Comparison of ENCODE assay signal across 21 mouse cellular contexts in the genomic region with DNA sequence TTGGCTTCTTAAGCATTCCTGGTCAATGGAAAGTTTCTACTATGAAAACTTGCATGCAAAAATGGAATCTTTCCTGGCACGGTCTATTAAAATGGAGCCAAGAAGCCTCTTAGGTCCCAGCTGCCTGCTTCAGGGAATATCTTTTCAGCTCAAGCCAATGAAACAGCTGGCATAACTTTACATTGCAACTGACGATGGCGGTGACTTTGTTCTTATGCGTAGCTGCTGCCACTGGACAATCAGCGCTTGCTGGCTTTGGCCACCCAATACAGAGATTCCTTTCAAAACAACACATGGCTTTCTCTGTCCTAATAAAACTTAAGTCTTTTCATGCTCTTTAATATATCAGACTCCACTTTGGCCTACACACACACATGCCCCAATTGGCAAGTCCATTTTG. TPM values are rescaled to one million over a fixed set of nuclear protein-coding genes. Genes with fewer than 3 reads are reported as not detected.
DNase-seq lines count a peak whose midpoint lies in the region; ATAC-seq and TF ChIP-seq lines count a peak whose summit lies in the region.
"Had no signal": no experiment of that assay in that cellular context is flagged by ENCODE, and none has a peak within 500 bp of the region (broad histone marks: within the 10 kb centered on the region; RNA-seq: fewer than 3 reads in every experiment).

No protein-coding gene starts in this region.

- TF ChIP-seq POLR2A in lung, adult 2 months (IDR thresholded peaks at IDR 0.05; ENCODE audit: borderline replicate concordance, extremely low read depth, low read depth, low read length), result no peak
- no peak for TF ChIP-seq POLR2A in spleen, adult 2 months (IDR thresholded peaks at IDR 0.05; ENCODE audit: low read depth, low read length)

- no peaks in the 10 kb centered on the region for H3K36me3 ChIP-seq in embryonic facial prominence, embryonic 14.5 days (ENCODE audit: control insufficient read depth, insufficient read depth, low read length)
- no peaks in the 10 kb centered on the region for H3K36me3 ChIP-seq in embryonic facial prominence, embryonic 10.5 days (replicated peaks)
- no peaks in the 10 kb centered on the region for H3K36me3 ChIP-seq in lung, embryonic 15.5 days
- H3K36me3 ChIP-seq in spleen, adult 2 months (ENCODE audit: control insufficient read depth, insufficient read depth, low read length), result no peaks in the 10 kb centered on the region
- H3K36me3 ChIP-seq: forebrain, embryonic 12.5 days; G1E; heart, embryonic 15.5 days; hindbrain, embryonic 12.5 days had no signal

- H3K9ac ChIP-seq in embryonic facial prominence, embryonic 14.5 days (ENCODE audit: low read depth, low read length), result no peak overlapping the region
- H3K9ac ChIP-seq in lung, embryonic 15.5 days, result no peak overlapping the region
- H3K9ac ChIP-seq: forebrain, embryonic 12.5 days; heart, embryonic 15.5 days; hindbrain, embryonic 12.5 days had no signal

- 79% methylated on average over 5 of the region's 5 CpGs for WGBS in embryonic facial prominence, embryonic 14.5 days
- WGBS in embryonic facial prominence, embryonic 10.5 days, result 95% methylated on average over 5 of the region's 5 CpGs
- 75% methylated on average over 5 of the region's 5 CpGs for WGBS in lung, embryonic 15.5 days
- 82% methylated on average over 5 of the region's 5 CpGs for WGBS in lung, adult 2 months
- 94% methylated on average over 5 of the region's 5 CpGs for WGBS in spleen, adult 2 months

- DNase-seq in embryonic facial prominence, embryonic 14.5 days (ENCODE audit: low spot score), result peak; percentile 69
- no peak for DNase-seq in embryonic facial prominence, embryonic 10.5 days (ENCODE audit: low spot score)
- DNase-seq in heart, postnatal 10 days, result peak; percentile 19 to 29
- DNase-seq in heart, postnatal 25 days (ENCODE audit: low spot score), result no peak
- no peak for DNase-seq in lung, adult 2 months
- DNase-seq in spleen, adult 2 months (ENCODE audit: low read depth in 1 of 2, low spot score in 2 of 2), result no peak
- DNase-seq in spleen, adult 18-20 months, result no peak
- DNase-seq: adrenal gland, adult 8-10 months; adrenal gland, postnatal 36 days; B cell, adult 2 months; cerebellum, adult 2 months; gastrocnemius, postnatal 25 days had no signal

- TF ChIP-seq CTCF in lung, adult 2 months (IDR thresholded peaks at IDR 0.05; ENCODE audit: insufficient read depth, low read length), result no peak
- no peak for TF ChIP-seq CTCF in spleen, adult 2 months (IDR thresholded peaks at IDR 0.05; ENCODE audit: extremely low read depth, insufficient read depth, insufficient read length, insufficient replicate concordance)

- no peak for ATAC-seq in embryonic facial prominence, embryonic 14.5 days (ENCODE audit: low read depth)
- 0 out of 2 replicates have a peak, but pooled peaks have one; percentile 31 for ATAC-seq in lung, embryonic 15.5 days (ENCODE audit: borderline replicate concordance, extremely low read depth, low FRiP score, low TSS enrichment)
- ATAC-seq: CD4-positive, CD25-positive, alpha-beta regulatory T cell, adult 4 months; forebrain, embryonic 16.5 days; hindbrain, embryonic 16.5 days had no signal

- intact Hi-C loops in heart, postnatal 10 days (cut with DNase I), result no loop called here
- intact Hi-C loops in heart, postnatal 25 days (cut with DNase I), result no loop called here

- H3K9me3 ChIP-seq in embryonic facial prominence, embryonic 14.5 days (ENCODE audit: control insufficient read depth, low read length), result peaks cover 4% of the 10 kb centered on the region; the same call in 1 of the 2 replicates
- peaks cover under 1% of the 10 kb centered on the region; the same call in 1 of the 2 replicates for H3K9me3 ChIP-seq in embryonic facial prominence, embryonic 10.5 days
- no peaks in the 10 kb centered on the region for H3K9me3 ChIP-seq in lung, embryonic 15.5 days
- H3K9me3 ChIP-seq: forebrain, embryonic 12.5 days; heart, embryonic 15.5 days had no signal

- H3K4me3 ChIP-seq in embryonic facial prominence, embryonic 14.5 days (ENCODE audit: low read depth, low read length), result no peak overlapping the region
- H3K4me3 ChIP-seq in embryonic facial prominence, embryonic 10.5 days, result no peak overlapping the region
- no peak overlapping the region for H3K4me3 ChIP-seq in lung, embryonic 15.5 days
- no peak overlapping the region for H3K4me3 ChIP-seq in lung, adult 2 months (replicated peaks; ENCODE audit: extremely low read depth, low read depth, low read length)
- H3K4me3 ChIP-seq in spleen, adult 2 months (ENCODE audit: extremely low read depth, insufficient read depth, insufficient read length), result no peak overlapping the region
- H3K4me3 ChIP-seq: forebrain, embryonic 12.5 days; heart, embryonic 15.5 days; hindbrain, embryonic 12.5 days had no signal

- no peak overlapping the region for H3K4me2 ChIP-seq in embryonic facial prominence, embryonic 14.5 days (ENCODE audit: low read depth, low read length)
- no peak overlapping the region for H3K4me2 ChIP-seq in lung, embryonic 15.5 days
- H3K4me2 ChIP-seq: forebrain, embryonic 12.5 days; heart, embryonic 11.5 days; heart, embryonic 15.5 days; hindbrain, embryonic 12.5 days had no signal

- H3K4me1 ChIP-seq in embryonic facial prominence, embryonic 14.5 days (ENCODE audit: control insufficient read depth, insufficient read depth, low read length), result no peaks in the 10 kb centered on the region
- H3K4me1 ChIP-seq in embryonic facial prominence, embryonic 10.5 days, result no peaks in the 10 kb centered on the region
- no peaks in the 10 kb centered on the region for H3K4me1 ChIP-seq in lung, embryonic 15.5 days
- no peaks in the 10 kb centered on the region for H3K4me1 ChIP-seq in lung, adult 2 months (ENCODE audit: control insufficient read depth, insufficient read depth, low read length)
- H3K4me1 ChIP-seq in spleen, adult 2 months (ENCODE audit: control insufficient read depth, insufficient read depth, insufficient read length), result no peaks in the 10 kb centered on the region
- H3K4me1 ChIP-seq: forebrain, embryonic 12.5 days; heart, embryonic 15.5 days; hindbrain, embryonic 12.5 days had no signal

- no peak overlapping the region for H3K27ac ChIP-seq in embryonic facial prominence, embryonic 14.5 days (replicated peaks; ENCODE audit: low read depth, low read length)
- no peak overlapping the region for H3K27ac ChIP-seq in embryonic facial prominence, embryonic 10.5 days (replicated peaks)
- H3K27ac ChIP-seq in lung, embryonic 15.5 days, result peak overlapping the region; percentile 19; the same call in 1 of the 2 replicates
- H3K27ac ChIP-seq in spleen, adult 2 months (ENCODE audit: insufficient read depth, low read length), result peak overlapping the region; percentile 29; the same call in 1 of the 2 replicates
- H3K27ac ChIP-seq: forebrain, embryonic 12.5 days; heart, embryonic 15.5 days; hindbrain, embryonic 12.5 days had no signal

- no peaks in the 10 kb centered on the region for H3K27me3 ChIP-seq in embryonic facial prominence, embryonic 14.5 days (replicated peaks; ENCODE audit: control insufficient read depth, insufficient read depth, low read length)
- no peaks in the 10 kb centered on the region for H3K27me3 ChIP-seq in embryonic facial prominence, embryonic 10.5 days (replicated peaks; ENCODE audit: low read depth, poor library complexity, severe bottlenecking)
- no peaks in the 10 kb centered on the region for H3K27me3 ChIP-seq in lung, embryonic 15.5 days
- H3K27me3 ChIP-seq in spleen, adult 2 months (ENCODE audit: control insufficient read depth, insufficient read depth, low read length), result no peaks in the 10 kb centered on the region
- H3K27me3 ChIP-seq: heart, embryonic 15.5 days; hindbrain, embryonic 12.5 days had no signal

RNA-seq across cellular contexts. Expression of gene Igfbp7, which starts 20.1 kb away (rescaled TPM):
- polyA plus RNA-seq in embryonic facial prominence, embryonic 14.5 days (2014; fragmentation: Nextera tagmentation; extraction: Ambion mirVana), result 85.8 and 119 TPM in 2 replicates
- polyA plus RNA-seq in embryonic facial prominence, embryonic 10.5 days (2016; fragmentation: Nextera tagmentation; extraction: Ambion mirVana), result 4.4 and 4.9 TPM in 2 replicates
- total RNA-seq in heart, postnatal 10 days (2021), result 100 to 1,000 TPM; 435 to 466 TPM
- total RNA-seq in heart, postnatal 25 days (2021), result 100 to 1,000 TPM; 251 to 311 TPM
- polyA plus RNA-seq in lung, embryonic 15.5 days (2015; fragmentation: Nextera tagmentation; extraction: Ambion mirVana), result 77.7 and 88.4 TPM in 2 replicates
- 2,523 and 4,787 TPM in 2 replicates for polyA plus RNA-seq in lung, adult 2 months (2012; rRNA removed)
- polyA plus RNA-seq in spleen, adult 2 months (2012; rRNA removed), result 2,807 and 6,735 TPM in 2 replicates
- total RNA-seq: G1E had no signal
- polyA plus RNA-seq: G1E had no signal

Comparison
In these comparisons a context has a peak if more than half of its experiments do, and no peak if none do; other contexts are left out.
1. DNase-seq: peak in embryonic facial prominence, embryonic 14.5 days (single experiment) and heart, postnatal 10 days (2 of 2); none in embryonic facial prominence, embryonic 10.5 days (single experiment), heart, postnatal 25 days (single experiment), lung, adult 2 months (single experiment), spleen, adult 2 months (0 of 2) and spleen, adult 18-20 months (0 of 2).
2. RNA of gene Igfbp7, which starts 20.1 kb away (polyA plus RNA-seq): 2,807 to 6,735 TPM in spleen, adult 2 months and 2,523 to 4,787 TPM in lung, adult 2 months; 85.8 to 119 TPM in embryonic facial prominence, embryonic 14.5 days, 77.7 to 88.4 TPM in lung, embryonic 15.5 days and 4.4 to 4.9 TPM in embryonic facial prominence, embryonic 10.5 days; every median in the first group is over 10 times any median in the second.
3. H3K27ac ChIP-seq: peak in lung, embryonic 15.5 days (single experiment) and spleen, adult 2 months (single experiment); none in embryonic facial prominence, embryonic 14.5 days (single experiment) and embryonic facial prominence, embryonic 10.5 days (single experiment).